Mouse (Mus musculus): ENCODE results near the gene Tmem82. TPM values are rescaled to one million over a fixed set of nuclear protein-coding genes. Genes with fewer than 3 reads are reported as not detected.

Tmem82 gene
- polyA plus RNA-seq, 1 experiment from 2014 or later = 0.43 TPM

DNA sequence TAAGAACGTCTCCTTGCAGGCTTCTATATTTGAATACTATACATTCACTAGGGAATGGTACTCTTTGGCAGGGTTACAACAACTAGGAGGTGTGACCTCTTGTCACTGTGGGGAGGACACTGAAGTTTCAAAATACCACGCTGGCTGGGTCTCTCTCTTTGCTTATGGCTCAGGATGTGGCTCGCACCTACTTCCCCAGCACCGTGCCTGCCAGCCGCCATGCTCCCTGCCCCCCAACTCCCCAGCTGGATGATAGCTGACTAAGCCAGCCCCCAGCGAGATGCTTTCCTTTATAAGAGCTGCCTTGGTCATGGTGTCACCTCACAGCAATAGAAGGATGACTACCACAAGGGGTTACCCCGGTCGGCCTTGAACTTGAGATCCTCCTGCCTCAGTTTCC, 34.6 kb upstream of the Tmem82 start:
- H3K9me3 ChIP-seq = no peaks in the 10 kb centered on the region
- H3K27me3 ChIP-seq (replicated peaks) = no peaks in the 10 kb centered on the region
- H3K4me3 ChIP-seq = no peak overlapping the region
- peaks cover 10% of the 10 kb centered on the region; the same call in 1 of the 2 replicates for H3K4me1 ChIP-seq
- no peak overlapping the region for H3K27ac ChIP-seq
- 94% methylated on average over 8 of the region's 8 CpGs for WGBS
- no peak for ATAC-seq (ENCODE audit: low FRiP score, low read depth)
- H3K36me3 ChIP-seq = peaks cover 10% of the 10 kb centered on the region; the same call in 1 of the 2 replicates
- H3K4me2 ChIP-seq (replicated peaks) = no peak overlapping the region
- no peak overlapping the region for H3K9ac ChIP-seq

DNA sequence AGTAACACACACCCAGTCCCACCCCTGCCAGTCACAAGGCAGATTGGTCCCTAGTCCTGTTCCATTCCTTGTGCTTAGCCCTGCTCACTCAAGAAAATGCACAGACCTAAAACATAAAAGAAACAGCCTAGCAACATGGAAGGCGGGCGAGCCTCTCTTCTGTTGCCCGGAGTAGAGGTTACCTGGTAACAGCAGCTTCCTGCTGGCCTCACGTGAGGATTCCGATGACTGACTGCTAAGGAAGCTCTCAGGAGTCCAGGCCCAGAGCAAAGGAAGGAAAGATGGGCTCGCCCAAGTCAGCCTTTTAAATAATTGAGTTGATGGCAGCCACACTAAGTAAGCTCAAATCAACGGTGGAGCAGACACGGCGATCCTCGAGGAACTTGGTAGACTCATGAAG, 33.5 kb upstream of the Tmem82 start:
- peaks cover 12% of the 10 kb centered on the region for H3K36me3 ChIP-seq
- H3K4me1 ChIP-seq = peaks cover 10% of the 10 kb centered on the region; the same call in 1 of the 2 replicates
- no peaks in the 10 kb centered on the region for H3K27me3 ChIP-seq (replicated peaks)
- no peak overlapping the region for H3K4me2 ChIP-seq (replicated peaks)
- no peak overlapping the region for H3K9ac ChIP-seq
- WGBS = 90% methylated on average over 10 of the region's 10 CpGs
- no peak for ATAC-seq (ENCODE audit: low FRiP score, low read depth)
- H3K9me3 ChIP-seq = no peaks in the 10 kb centered on the region
- H3K27ac ChIP-seq = no peak overlapping the region
- no peak overlapping the region for H3K4me3 ChIP-seq

DNA sequence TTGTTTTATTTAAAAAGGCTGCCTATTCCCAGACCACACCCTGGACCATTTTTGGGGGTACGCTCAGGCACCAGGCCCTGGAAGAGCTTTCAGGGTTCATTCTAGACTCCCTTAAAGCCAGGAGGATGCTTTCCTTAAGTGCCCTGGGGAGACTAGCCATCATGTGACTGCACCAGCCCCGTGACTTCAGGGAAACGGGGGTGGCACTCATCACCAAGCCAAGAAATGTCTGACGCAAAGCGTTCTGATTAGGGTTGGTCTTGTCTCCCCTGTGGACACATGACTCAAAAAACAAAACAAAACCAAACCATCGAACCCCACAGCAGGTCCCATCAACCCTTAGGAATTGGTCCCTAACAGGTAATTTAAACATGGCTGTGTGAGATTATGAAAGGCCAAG, 32.9 kb upstream of the Tmem82 start:
- no peak overlapping the region for H3K27ac ChIP-seq
- H3K4me1 ChIP-seq = peaks cover 10% of the 10 kb centered on the region; the same call in 1 of the 2 replicates
- H3K27me3 ChIP-seq (replicated peaks) = no peaks in the 10 kb centered on the region
- WGBS = 90% methylated on average over 6 of the region's 6 CpGs
- H3K36me3 ChIP-seq = peaks cover 12% of the 10 kb centered on the region
- ATAC-seq (ENCODE audit: low FRiP score, low read depth) = no peak
- no peak overlapping the region for H3K4me3 ChIP-seq
- H3K4me2 ChIP-seq (replicated peaks) = no peak overlapping the region
- H3K9me3 ChIP-seq = no peaks in the 10 kb centered on the region
- H3K9ac ChIP-seq = no peak overlapping the region

DNA sequence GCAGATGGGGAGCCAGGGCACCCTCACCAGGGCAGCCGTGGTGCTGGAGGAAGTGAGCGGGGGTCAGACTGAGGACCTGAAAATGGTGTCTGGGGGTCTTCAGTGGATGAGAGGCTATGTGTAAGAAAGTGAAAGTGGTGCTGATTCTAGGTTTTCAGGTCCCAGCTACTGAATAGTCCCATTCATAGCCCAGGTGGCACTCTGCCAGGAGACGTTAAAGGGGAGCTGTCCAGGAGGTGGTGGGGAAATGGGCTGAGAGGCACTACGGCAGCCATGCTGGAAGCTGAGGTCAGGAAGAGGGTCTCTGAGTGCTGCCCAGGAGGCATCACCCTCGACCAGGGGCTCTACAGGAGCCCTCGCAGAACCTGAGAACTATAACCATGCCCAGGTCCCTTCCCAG, 30.8 kb upstream of the Tmem82 start:
- ATAC-seq (ENCODE audit: low FRiP score, low read depth) = no peak
- Histone ChIP-seq H3K4me2 (replicated peaks) (no peak overlapping the region), H3K4me3 (no peak overlapping the region), H3K27ac (no peak overlapping the region), H3K36me3 (peaks cover 12% of the 10 kb centered on the region), H3K9me3 (no peaks in the 10 kb centered on the region), H3K9ac (no peak overlapping the region), H3K4me1 (peaks cover 10% of the 10 kb centered on the region; the same call in 1 of the 2 replicates), H3K27me3 (replicated peaks) (no peaks in the 10 kb centered on the region)
- WGBS = 79% methylated on average over 6 of the region's 6 CpGs

DNA sequence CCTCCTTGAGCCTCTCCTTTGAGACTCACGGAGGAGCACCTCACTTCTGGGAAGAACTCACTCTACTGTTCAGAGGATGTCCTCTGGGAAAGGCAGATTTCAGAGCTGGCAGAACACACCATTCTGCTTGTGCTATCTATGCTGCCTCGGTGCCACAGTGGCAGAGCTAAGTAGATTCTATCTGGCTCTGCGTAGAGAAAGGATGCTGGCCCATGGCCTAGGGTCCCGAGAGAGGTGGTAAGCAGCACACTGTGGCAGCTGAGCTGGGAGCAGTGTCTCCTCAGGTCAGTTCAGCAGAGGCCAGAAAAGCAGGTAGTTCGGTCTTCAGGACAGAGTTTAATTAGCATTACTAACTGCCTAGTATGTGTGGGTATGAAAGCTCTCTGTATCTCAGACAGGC, 29.8 kb upstream of the Tmem82 start:
- 94% methylated on average over 5 of the region's 5 CpGs for WGBS
- Histone ChIP-seq H3K4me1 (peaks cover 15% of the 10 kb centered on the region), H3K4me2 (replicated peaks) (no peak overlapping the region), H3K36me3 (peaks cover 9% of the 10 kb centered on the region), H3K27ac (no peak overlapping the region), H3K9ac (no peak overlapping the region), H3K4me3 (no peak overlapping the region), H3K27me3 (replicated peaks) (no peaks in the 10 kb centered on the region), H3K9me3 (no peaks in the 10 kb centered on the region)
- ATAC-seq (ENCODE audit: low FRiP score, low read depth) = no peak

DNA sequence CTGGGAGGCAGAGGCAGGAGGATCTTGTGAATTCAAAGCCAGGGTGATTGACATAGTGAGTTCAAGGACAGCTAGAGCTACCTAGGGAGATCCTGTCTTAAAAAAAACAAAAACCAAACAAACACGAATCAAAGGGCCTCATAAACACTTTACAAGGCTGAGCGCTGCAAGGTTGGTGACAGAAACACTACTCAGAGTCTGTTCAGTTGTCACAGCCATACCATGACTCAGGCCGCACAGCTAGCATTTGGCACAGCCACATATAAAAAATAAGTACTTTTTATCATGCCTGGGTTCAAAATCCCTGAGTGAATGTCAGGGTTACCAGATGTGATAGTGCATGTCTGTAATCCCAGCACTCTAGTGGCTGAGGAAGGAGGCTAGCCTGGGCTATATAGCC, 28.8 kb upstream of the Tmem82 start:
- H3K27ac ChIP-seq = no peak overlapping the region
- peaks cover 13% of the 10 kb centered on the region for H3K36me3 ChIP-seq
- no peaks in the 10 kb centered on the region for H3K27me3 ChIP-seq (replicated peaks)
- no peak overlapping the region for H3K9ac ChIP-seq
- 87% methylated on average over 3 of the region's 3 CpGs for WGBS
- no peak overlapping the region for H3K4me3 ChIP-seq
- no peaks in the 10 kb centered on the region for H3K9me3 ChIP-seq
- peaks cover 18% of the 10 kb centered on the region for H3K4me1 ChIP-seq
- H3K4me2 ChIP-seq (replicated peaks) = no peak overlapping the region
- no peak for ATAC-seq (ENCODE audit: low FRiP score, low read depth)

DNA sequence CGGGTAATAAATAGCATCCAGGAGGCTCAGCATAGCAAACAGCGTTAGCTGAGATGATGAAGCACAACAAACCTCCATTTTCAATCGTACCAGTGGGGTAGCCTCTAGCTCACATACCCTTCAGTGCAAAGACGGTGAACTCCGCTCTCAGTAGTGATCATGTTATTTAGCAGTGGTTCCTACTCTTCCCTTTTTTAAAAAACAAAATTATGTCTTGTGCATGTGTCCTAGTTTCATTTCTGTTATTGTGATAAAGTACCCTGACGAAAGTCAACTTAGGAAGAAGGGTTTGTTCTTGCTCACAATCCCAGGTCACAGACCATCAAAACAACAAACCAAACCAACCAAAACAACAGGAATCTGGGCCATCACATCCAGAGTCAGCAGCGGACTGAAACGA, 27.6 kb upstream of the Tmem82 start:
- peaks cover 17% of the 10 kb centered on the region for H3K36me3 ChIP-seq

DNA sequence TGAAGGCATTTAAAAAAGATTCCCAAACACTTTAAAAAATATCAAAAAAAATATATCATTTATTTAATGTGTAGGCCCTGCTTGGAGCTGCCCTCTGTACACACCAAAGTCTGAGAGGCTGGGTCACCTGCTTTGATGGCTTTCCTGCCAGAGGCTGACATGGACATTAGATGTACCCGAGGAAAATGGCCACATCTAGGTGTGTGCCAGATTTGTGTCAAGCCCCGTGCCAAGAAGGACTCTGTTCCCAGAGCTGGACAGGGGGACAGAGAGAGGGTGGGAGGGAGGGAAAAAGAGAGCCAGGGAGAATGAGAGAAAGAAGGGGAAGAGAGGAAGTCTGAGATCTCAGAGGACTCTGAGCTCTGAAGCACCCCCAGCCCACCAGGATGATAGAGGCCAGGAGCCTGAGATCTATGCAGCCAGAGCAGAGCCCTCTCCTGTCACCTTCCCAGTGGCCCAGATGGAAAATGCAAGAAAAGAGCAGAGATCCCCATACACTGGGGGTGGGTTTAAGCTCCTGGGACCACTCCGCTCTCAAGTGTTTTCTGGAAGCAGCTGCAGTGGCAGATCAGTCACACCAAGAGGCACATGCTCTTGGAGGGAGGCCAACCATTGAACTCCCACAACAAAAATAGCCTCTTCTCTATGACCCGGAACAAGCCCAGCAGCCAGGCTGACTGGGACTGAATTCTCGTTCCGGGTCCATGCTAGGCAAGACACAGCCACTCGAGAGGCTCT, 24.9 kb upstream of the Tmem82 start:
- Histone ChIP-seq H3K9ac (no peak overlapping the region), H3K4me3 (no peak overlapping the region), H3K4me2 (replicated peaks) (no peak overlapping the region), H3K27me3 (replicated peaks) (no peaks in the 10 kb centered on the region), H3K27ac (no peak overlapping the region), H3K9me3 (no peaks in the 10 kb centered on the region), H3K4me1 (peaks cover 8% of the 10 kb centered on the region), H3K36me3 (peaks cover 40% of the 10 kb centered on the region)
- ATAC-seq (ENCODE audit: low FRiP score, low read depth) = peak; percentile 33; the same call in 1 of the 2 replicates
- WGBS = 59% methylated on average over 7 of the region's 7 CpGs

More for the DNA sequence above, 27.6 kb upstream of the Tmem82 start:
- no peak for ATAC-seq (ENCODE audit: low FRiP score, low read depth)
- Histone ChIP-seq H3K9me3 (no peaks in the 10 kb centered on the region), H3K4me2 (replicated peaks) (no peak overlapping the region), H3K4me1 (peaks cover 18% of the 10 kb centered on the region), H3K27ac (no peak overlapping the region), H3K27me3 (replicated peaks) (no peaks in the 10 kb centered on the region), H3K9ac (no peak overlapping the region), H3K4me3 (no peak overlapping the region)
- WGBS = 93% methylated on average over 8 of the region's 8 CpGs

DNA sequence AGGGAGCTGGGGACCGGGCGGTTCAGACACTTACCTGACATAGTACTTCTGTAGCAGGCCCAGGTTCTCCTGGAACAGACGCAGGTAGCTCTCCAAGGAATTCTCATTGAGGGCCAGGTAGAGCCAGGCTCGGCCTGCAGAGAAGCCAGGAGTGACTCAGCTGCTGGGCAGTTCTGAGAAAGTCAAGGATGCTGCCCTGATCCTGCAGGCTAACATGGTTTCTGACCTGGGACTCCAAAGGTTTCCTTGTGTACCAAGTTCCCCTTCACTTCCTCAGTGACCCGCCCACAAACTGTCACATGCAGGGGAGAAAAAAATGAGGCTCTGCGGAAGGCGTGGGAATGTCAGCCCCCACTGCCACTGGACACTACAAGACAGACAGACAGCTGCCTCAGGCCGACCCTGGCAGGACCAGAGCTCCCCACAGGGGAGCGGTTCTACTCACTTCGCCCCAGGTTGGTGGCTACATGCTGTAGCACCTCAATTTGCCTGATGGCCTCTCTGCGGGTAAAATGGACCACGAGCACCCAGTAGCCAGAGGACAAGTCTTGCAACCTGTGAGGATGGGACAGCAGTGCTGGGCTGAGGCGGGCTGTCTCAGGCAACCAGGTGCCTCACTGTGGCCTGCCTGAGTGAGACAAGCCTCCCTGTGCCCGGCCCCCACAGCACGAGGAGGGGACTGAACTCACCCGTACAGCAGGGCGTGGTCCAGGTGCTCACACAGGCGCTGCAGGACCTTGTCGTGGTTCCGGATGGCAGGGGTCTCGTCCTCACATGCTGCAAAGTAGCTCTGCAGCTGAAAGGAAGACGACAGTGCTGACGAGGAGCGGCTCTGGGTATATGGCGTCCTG, 23.8 kb upstream of the Tmem82 start:
- 92% methylated on average over 25 of the region's 25 CpGs for WGBS
- Histone ChIP-seq H3K36me3 (peaks cover 49% of the 10 kb centered on the region), H3K27ac (no peak overlapping the region), H3K9ac (no peak overlapping the region), H3K9me3 (no peaks in the 10 kb centered on the region), H3K4me2 (replicated peaks) (no peak overlapping the region), H3K4me3 (no peak overlapping the region), H3K4me1 (peaks cover 8% of the 10 kb centered on the region), H3K27me3 (replicated peaks) (no peaks in the 10 kb centered on the region)
- no peak for ATAC-seq (ENCODE audit: low FRiP score, low read depth)

DNA sequence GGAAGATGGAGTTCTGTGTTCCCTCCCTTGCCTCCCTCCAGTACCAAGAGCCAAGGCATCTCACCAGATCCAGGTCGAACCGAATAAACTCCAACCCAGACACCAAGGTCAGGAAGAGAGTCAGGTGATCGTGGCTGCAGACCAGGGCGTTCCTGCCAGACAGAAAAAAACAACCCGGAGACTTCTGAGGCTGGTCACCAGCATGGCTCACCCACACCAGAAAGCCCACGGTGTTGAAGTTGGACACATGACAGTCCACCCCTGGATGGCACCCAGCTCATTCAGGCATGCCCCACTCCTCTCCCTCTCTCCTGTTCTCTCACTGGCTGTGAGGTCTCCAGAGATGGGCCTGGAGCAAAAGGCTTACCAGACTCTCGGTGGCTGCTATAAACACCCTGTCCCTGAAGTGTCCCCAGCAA, 22.9 kb upstream of the Tmem82 start:
- H3K27ac ChIP-seq = no peak overlapping the region
- peaks cover 56% of the 10 kb centered on the region for H3K36me3 ChIP-seq
- no peak overlapping the region for H3K9ac ChIP-seq
- no peaks in the 10 kb centered on the region for H3K9me3 ChIP-seq
- no peak for ATAC-seq (ENCODE audit: low FRiP score, low read depth)
- 97% methylated on average over 7 of the region's 7 CpGs for WGBS
- H3K4me1 ChIP-seq = peaks cover 8% of the 10 kb centered on the region
- no peak overlapping the region for H3K4me2 ChIP-seq (replicated peaks)
- no peaks in the 10 kb centered on the region for H3K27me3 ChIP-seq (replicated peaks)
- H3K4me3 ChIP-seq = no peak overlapping the region

DNA sequence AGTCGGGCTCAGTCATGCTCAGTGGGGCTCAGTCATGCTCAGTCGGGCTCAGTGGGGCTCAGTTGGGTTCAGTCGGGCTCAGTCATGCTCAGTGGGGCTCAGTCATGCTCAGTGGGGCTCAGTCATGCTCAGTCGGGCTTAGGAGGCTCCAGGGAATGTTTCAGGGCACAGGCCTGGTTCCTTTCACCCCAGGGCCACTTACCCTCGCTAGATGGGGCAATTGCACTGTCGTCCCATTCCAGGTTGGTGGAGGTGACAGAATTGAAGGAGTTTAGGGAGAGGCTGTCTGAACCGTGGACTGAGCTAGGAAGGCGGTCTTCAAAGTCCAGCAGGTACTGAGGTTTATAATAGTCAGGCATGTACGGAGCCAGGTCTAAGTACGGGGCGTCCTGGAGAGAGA, 21.0 kb upstream of the Tmem82 start:
- Histone ChIP-seq H3K27me3 (replicated peaks) (no peaks in the 10 kb centered on the region), H3K36me3 (peaks cover 63% of the 10 kb centered on the region), H3K9ac (no peak overlapping the region), H3K4me1 (peaks cover 8% of the 10 kb centered on the region), H3K4me3 (no peak overlapping the region), H3K9me3 (no peaks in the 10 kb centered on the region), H3K4me2 (replicated peaks) (no peak overlapping the region), H3K27ac (no peak overlapping the region)
- no peak for ATAC-seq (ENCODE audit: low FRiP score, low read depth)
- whole genome bisulfite sequencing = 77% methylated on average over 11 of the region's 11 CpGs

DNA sequence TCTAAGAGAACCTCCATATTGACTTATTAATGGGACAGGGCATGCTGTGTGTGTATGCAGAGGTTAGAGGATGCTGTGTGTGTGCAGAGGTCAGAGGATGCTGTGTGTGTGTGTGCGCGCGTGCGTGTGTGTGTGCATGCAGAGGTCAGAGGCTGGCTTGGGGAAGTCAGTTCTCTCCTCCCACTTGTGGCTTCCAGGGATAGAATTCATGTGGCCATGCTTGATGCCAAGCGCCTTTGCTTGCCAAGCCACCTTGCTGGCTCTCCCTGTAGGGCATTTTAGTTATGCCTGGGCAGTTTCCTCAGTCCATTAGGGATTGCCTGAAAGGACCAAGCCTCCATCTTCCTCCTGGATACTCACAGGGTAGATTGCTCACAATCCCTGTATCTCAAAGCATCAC, 18.3 kb upstream of the Tmem82 start:
- peaks cover 82% of the 10 kb centered on the region for H3K36me3 ChIP-seq

More for the DNA sequence above, 18.3 kb upstream of the Tmem82 start:
- Histone ChIP-seq H3K9me3 (no peaks in the 10 kb centered on the region), H3K27ac (no peak overlapping the region), H3K4me2 (replicated peaks) (no peak overlapping the region), H3K27me3 (replicated peaks) (no peaks in the 10 kb centered on the region), H3K4me1 (no peaks in the 10 kb centered on the region), H3K9ac (no peak overlapping the region), H3K4me3 (no peak overlapping the region)
- WGBS = 95% methylated on average over 5 of the region's 5 CpGs
- ATAC-seq (ENCODE audit: low FRiP score, low read depth) = no peak

Measured in neural tube, embryonic 12.5 days (tissue).